Mouse (Mus musculus) layer of hippocampus, adult 2 months (tissue): ENCODE data around the gene Agps. TPM values are rescaled to one million over a fixed set of nuclear protein-coding genes. Genes with fewer than 3 reads are reported as not detected.
"Not testable (repeated sequence)": the region's sequence is repeated elsewhere in the genome, so short reads cannot be mapped to it uniquely, and the experiment has no call there.

Experiments
- DNase-seq, 2 experiments: peaks; one replicate each; pipeline ENCODE4 v3.0.0; 2022; ENCODE audit warnings: low spot score in 2 of 2
- H3K27ac ChIP-seq: fragments of 200-600 bp; 2 replicates; pipeline ENCODE4 v1.8.1; 2022
- H3K4me3 ChIP-seq: fragments of 200-600 bp; 2 replicates; pipeline ENCODE4 v1.8.1; 2022; ENCODE audit warnings: mild to moderate bottlenecking
- CTCF ChIP-seq: fragments of 200-600 bp; conservative IDR thresholded peaks from 2 replicates; pipeline ENCODE4 v1.8.1; 2022; ENCODE audit warnings: antibody characterized with exemption, mild to moderate bottlenecking, moderate library complexity
- total RNA-seq, 2 experiments: library from RNA; stranded (reverse); gene quantifications; 2 replicates each; pipeline ENCODE4 v1.2.3; 2021

Gene Agps
- total RNA-seq, 2 experiments from 2014 or later: 37.0 to 40.2 TPM

DNA sequence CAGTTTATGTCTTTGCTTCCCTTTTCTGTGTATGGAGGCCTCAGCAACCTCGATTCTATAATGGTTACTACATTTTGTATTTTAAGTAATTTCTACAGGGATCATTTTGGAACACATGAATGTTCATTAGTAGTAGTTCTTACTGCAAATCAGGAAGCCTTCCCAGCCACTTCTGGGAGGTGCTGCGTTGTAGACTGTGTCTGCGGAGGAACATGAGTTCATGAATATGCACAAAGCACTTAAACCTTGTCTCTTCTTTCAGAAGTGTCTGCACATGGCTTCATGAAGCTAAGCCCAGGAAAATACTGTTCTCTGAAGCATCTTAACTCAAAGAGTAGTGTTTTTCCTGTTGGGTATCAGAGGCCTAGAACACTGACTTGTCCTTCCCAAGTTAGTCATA lies 96.0 kb downstream of the Agps start:
- H3K4me3 ChIP-seq: no peak overlapping the region
- TF ChIP-seq CTCF: no peak
- H3K27ac ChIP-seq: no peak overlapping the region
- DNase-seq: no peak

DNA sequence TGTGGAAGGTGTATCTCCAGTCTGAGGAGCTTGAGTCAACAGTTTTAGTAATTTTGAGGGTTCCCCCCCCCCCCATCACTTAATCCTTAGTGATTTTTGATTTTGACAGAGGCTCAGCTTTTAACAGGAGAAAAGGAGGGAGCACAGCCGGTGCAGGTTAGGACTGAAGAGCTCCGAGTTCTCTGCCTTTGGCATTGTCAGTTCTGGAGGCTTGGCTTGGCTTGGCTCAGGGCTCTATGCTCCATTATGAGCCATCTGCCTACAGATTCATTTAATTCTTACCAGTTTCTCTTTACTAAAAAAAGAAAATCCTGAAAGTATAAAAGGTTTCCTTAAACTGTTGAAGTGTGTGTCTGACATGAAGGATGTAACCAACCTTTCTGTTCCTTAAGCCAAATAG lies 97.2 kb downstream of the Agps start:
- no peak for DNase-seq
- H3K4me3 ChIP-seq: no peak overlapping the region
- no peak for TF ChIP-seq CTCF
- H3K27ac ChIP-seq: peak overlapping the region; percentile 18; the same call in 1 of the 2 replicates

DNA sequence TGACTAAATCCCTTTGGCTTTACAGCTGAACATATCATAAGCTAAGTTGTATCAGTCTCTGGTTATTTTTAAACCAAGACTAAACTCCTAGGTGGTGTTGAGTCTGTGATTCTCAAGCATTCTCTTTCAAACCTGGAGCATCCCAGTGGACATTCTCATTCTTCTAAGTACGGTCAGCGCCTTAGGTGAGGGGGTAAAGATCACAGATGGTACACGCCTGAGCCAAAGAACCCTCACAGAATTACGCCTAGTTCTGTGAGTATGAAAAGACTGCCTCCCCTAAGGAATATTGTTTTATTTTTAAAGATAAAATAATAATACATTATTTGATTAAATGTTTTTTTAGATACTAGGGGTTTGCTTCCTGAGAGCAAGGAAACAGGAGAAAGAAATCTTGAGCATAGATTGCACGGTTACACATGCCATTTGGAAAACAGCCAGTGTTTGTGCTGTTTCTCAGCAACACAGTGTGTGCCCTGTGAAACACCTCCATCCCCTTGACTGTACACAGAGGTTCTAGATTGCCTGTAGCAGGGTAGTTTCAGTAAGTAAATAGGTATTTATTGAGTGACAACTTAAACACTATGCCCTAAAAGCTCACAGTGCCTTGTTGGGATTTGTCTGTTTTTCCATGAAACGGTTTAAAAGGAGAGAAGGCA lies 97.9 kb downstream of the Agps start:
- Histone ChIP-seq H3K4me3 (no peak overlapping the region), H3K27ac (peak overlapping the region; percentile 18; the same call in 1 of the 2 replicates)
- TF ChIP-seq CTCF: no peak
- no peak for DNase-seq

DNA sequence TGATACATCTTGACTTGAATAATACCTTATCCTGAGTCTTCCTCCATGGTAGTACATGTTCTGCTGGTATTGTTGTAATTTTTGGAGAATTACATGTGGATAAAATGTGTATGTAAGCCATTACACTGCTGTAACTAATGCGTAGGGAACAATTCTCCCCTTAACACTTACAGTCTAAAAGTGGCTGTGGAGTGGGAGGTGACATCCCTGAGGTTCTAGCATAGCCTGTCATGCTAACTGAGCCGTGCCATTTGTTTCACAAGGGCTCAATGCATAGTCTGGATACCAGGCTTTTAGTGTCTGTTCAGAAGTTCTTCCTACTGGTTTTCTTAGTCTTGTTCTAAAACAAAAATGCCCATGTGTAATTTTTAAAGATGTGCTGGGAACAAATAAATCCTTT lies 99.0 kb downstream of the Agps start:
- H3K4me3 ChIP-seq: no peak overlapping the region
- no peak overlapping the region for H3K27ac ChIP-seq
- DNase-seq: no peak
- no peak for TF ChIP-seq CTCF

DNA sequence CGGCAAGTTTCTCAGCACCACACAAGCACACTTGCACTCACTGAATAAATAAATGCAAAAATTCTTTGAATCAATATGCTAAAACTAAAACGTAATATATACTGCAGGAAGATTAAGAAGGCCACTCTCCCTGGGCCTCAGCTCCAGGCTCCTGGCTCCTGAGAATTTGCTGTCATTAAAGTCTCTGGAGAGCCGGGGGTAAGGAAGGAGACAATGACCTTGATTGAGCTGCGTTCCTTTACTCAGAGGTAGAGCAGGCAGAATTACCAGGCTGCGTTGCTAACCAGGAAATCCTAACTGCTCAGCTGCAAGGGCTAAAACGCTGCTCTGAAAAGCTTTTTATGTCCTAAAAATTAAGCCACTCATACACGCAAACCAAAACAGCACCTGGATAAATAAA lies 101.6 kb downstream of the Agps start:
- TF ChIP-seq CTCF: no peak
- H3K27ac ChIP-seq: peak overlapping the region; percentile 39; the same call in 1 of the 2 replicates
- H3K4me3 ChIP-seq: no peak overlapping the region
- no peak for DNase-seq

DNA sequence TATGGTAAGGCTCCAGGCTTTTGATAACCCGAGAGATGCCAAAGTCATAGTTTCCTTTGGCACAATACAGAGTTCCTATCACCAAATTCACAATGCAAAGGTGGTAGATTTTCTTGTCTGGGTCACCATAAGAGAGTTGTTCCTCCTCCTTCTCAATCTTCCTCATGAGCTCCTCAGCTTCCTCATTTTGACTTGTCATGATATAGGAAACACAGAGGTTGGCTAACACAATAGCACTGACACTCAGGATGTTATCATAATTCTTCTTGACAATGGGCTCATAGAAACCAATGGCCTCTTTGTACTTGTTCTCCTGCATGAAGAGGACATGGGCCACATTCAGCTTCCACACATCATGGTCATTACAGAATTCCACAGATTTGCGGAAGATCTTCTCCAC lies 104.7 kb downstream of the Agps start:
- not testable (repeated sequence) for H3K27ac ChIP-seq, H3K4me3 ChIP-seq, DNase-seq

DNA sequence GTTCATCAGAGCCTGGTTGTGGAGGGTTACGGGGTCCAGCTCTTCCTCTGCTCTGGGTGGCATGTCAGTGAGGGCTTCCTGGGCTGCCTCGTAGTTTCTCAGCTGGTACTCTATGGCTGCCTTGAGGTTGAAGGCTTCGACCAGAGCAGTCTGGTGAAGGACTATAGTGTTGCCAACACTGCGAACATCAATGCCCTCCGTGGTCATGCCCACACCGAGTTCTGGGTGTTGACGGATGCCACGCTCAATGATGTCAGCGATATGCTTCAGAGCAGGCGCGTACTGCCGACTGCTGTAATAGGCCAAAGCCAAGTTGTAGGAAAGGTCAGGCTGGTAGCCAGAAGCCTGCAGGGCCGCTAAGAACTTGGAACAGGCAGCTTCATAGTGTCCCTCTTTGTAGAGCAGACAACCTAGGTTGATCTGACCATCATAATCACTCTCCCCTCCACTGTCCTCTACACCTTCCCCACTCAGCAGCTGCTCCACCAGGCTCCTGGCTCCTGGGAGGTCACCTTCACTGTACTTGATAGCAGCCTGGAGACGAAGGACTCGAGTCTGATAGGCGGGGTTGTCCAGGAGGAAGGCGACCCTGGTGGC lies 105.6 kb downstream of the Agps start:
- not testable (repeated sequence) for DNase-seq
- Histone ChIP-seq H3K27ac (peak overlapping the region; percentile 94), H3K4me3 (peak overlapping the region; percentile 62)

DNA sequence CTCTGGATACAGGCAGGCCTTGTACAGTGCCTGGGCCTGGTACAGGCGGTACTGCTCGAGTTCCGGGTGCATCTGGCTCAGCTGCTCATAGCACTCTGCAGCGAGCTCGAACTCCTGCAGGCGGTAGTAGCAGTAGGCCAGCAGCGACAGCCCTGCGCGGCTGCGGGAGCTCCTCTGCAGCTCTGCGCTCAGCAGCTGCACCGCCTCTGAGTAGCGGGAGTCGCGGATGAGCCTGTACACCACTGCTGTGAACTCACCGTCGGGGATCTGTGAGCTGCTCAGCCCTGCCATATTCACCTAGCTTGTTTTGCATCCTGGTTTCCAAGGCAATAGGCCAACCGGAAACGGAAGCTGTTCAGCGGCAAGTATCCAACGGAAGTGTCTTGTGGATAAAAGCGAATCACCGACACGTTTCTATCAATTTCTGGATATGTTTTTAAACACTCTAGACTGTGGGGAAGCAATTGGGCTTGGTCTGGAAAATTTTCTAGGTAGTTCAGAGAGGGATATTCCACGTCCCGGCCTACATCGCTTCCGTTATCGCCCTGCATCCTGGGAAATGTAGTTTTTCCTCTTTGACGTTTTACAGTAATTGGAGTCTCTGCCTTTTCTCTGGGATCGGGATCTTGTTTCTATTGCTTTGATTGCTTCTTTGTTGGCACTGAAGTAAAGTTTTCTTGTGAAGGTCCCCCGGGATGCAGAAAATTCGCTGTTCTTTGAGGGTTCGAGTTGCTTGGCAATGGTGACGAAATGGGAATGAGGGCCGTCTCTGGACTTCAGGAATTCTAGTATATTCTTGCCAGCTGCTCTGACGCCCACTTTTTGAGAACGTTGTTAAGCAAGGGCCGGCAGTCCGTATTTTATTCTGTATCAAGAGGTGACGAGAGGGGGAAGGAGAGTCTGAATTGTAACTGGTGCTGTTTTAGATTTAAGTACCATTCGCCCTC lies 106.4 kb downstream of the Agps start, which contains the start of gene Ttc30b:
TSS of gene Ttc30b (minus strand) at position 469 of the 947 bp plus-strand sequence.
- peak within 1 kb of the TSS; percentile 62 for H3K4me3 ChIP-seq

DNA sequence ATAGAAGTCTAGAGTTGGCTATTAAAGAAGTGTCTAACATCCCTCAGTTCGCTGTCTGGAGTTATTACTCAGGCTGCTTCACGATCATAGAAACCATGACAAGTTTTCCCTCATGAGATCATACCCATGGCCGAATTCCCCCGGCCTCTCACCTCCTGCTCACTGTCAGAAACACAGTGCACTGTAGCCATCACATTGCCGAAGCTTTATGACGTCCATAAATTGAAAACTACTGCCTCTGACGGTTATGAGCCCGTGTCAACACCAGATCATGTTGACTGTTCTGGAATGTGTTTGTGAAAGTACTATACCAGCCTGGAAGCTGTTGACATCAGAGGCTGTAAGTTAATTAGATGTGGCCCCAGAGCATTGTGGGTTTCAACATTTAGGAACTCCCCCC lies 118.7 kb downstream of the Agps start:
- Histone ChIP-seq H3K27ac (no peak overlapping the region), H3K4me3 (no peak overlapping the region)
- no peak for DNase-seq
- no peak for TF ChIP-seq CTCF

More for the DNA sequence above, 106.4 kb downstream of the Agps start, which contains the start of gene Ttc30b:
- H3K27ac ChIP-seq: peak within 1 kb of the TSS; percentile 94
- no peak for TF ChIP-seq CTCF
- DNase-seq: peak; percentile 77 to 81

DNA sequence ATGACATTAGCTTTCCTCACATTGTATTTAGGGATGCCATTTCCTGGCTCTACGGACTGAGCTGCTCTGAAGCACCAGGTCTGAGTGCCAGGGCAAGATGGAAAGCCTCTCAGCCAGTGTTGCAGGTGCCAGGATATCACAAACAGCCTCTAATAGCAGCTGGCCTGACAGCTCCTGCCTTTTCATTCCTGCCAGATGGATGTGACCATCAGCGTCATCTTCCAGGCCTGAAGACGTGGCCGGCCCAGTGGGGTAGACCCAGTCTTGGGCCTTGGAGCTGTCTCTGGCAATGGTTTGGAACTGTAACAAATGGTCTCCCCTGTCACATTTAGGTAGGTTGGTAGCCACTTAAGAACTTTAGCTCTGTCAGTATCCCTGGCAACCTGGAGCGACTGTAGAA lies 121.3 kb downstream of the Agps start:
- no peak for TF ChIP-seq CTCF
- H3K4me3 ChIP-seq: no peak overlapping the region
- DNase-seq: no peak
- H3K27ac ChIP-seq: no peak overlapping the region

DNA sequence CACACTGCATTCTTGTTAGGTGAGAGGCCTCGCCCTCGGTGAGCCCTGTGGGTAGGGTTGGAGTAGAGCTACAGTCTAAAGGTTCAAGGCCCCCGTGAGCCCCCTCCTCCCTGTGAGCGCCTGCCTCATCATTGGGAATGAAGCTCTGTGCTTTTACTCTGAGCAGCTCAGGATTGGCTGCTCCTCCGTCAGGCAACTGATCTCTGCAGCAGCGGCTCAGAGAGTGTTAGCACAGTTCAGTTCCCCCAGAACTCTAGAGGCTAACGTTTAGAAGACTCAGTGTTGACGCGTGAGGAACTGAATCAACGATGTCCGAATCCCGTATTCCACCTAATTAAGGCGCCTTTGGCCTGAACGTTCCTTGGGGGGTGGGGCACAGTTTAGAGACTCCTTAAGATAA lies 123.7 kb downstream of the Agps start:
- DNase-seq: no peak
- no peak for TF ChIP-seq CTCF
- Histone ChIP-seq H3K27ac (no peak overlapping the region), H3K4me3 (no peak overlapping the region)

DNA sequence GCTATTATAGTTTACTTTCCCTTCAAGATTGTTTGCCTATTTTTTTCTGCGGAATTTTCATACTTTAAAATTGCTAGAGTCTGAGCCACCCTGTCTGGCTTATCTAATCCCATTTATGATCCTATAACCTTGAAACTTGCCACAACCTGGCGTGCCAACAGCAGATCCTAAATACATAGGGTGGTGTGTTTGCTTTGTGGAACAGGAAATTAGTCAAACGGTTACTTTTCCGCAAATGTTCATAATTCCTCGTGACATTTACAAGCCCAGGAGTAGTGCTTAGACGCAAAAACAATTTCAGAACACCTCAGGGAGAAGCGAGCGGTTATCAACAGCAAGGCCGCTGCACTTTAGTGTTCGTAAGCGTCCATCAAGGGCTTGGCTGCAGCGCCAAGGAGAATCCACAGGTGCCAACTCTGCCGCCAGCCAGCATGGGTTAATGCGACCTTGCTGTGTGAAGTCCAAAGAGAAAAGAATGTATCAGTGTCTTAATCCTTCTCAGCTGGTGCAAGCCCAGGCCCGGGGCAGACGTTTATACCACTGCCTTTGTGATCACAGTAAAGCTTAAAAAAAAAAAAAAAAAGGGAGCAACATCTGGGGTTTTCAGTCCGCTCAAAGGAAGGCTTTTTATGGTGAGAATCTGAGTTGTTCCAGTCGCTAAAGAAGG lies 127.3 kb downstream of the Agps start:
- no peak overlapping the region for H3K27ac ChIP-seq
- no peak overlapping the region for H3K4me3 ChIP-seq
- no peak for DNase-seq
- TF ChIP-seq CTCF: no peak
